Mouse (Mus musculus): ENCODE data around the gene Smarcd2.

Smarcd2 gene

GRCm38 (mm10) chr11:106276454-106276853 is 3.7 kb upstream of the Smarcd2 start, which contains the start of gene Tcam1:
Tcam1 (plus strand) TSS chr11:106276672.
- DNase-seq (ENCODE audit: low spot score in 2 of 2): peak; percentile 93 to 95

- peak in 1 of 2 experiments; percentile 61 for DNase-seq (ENCODE audit: low spot score in 2 of 2)
Measured at GRCm38 (mm10) chr11:106274971-106275411, 2.2 kb upstream of the Smarcd2 start.

- DNase-seq (ENCODE audit: low spot score in 2 of 2): no peak
Measured at GRCm38 (mm10) chr11:106274374-106274773, 1.6 kb upstream of the Smarcd2 start.

GRCm38 (mm10) chr11:106273811-106274210 is 1.0 kb upstream of the Smarcd2 start:
- DNase-seq (ENCODE audit: low spot score in 2 of 2): no peak

GRCm38 (mm10) chr11:106273311-106273684 is 526 bp upstream of the Smarcd2 start:
- DNase-seq (ENCODE audit: low spot score in 2 of 2): no peak

GRCm38 (mm10) chr11:106271794-106272643 is 753 bp downstream of the Smarcd2 start:
- peak in 1 of 2 experiments; percentile 49 for DNase-seq (ENCODE audit: low spot score in 2 of 2)

GRCm38 (mm10) chr11:106271131-106271793 is 1.5 kb downstream of the Smarcd2 start:
- no peak for DNase-seq (ENCODE audit: low spot score in 2 of 2)

- no peak for DNase-seq (ENCODE audit: low spot score in 2 of 2)
Measured at GRCm38 (mm10) chr11:106269060-106269431, 3.7 kb downstream of the Smarcd2 start.

GRCm38 (mm10) chr11:106268326-106269059 is 4.3 kb downstream of the Smarcd2 start:
- peak; percentile 86 to 94 for DNase-seq (ENCODE audit: low spot score in 2 of 2)

- no peak for DNase-seq (ENCODE audit: low spot score in 2 of 2)
Measured at GRCm38 (mm10) chr11:106267871-106268270, 4.9 kb downstream of the Smarcd2 start.

- DNase-seq (ENCODE audit: low spot score in 2 of 2): peak; percentile 68 to 86
Measured at GRCm38 (mm10) chr11:106267311-106267852, 5.4 kb downstream of the Smarcd2 start.

GRCm38 (mm10) chr11:106266431-106266830 is 6.3 kb downstream of the Smarcd2 start:
- DNase-seq (ENCODE audit: low spot score in 2 of 2): no peak

GRCm38 (mm10) chr11:106265570-106265969 is 7.2 kb downstream of the Smarcd2 start:
- DNase-seq (ENCODE audit: low spot score in 2 of 2): no peak

GRCm38 (mm10) chr11:106264988-106265387 is 7.8 kb downstream of the Smarcd2 start:
- DNase-seq (ENCODE audit: low spot score in 2 of 2): no peak

- no peak for DNase-seq (ENCODE audit: low spot score in 2 of 2)
Measured at GRCm38 (mm10) chr11:106263963-106264362, 8.8 kb downstream of the Smarcd2 start.

GRCm38 (mm10) chr11:106260826-106261450 is 11.8 kb downstream of the Smarcd2 start:
- no peak for DNase-seq (ENCODE audit: low spot score in 2 of 2)

- no peak for DNase-seq (ENCODE audit: low spot score in 2 of 2)
Measured at GRCm38 (mm10) chr11:106256775-106257174, 16.0 kb downstream of the Smarcd2 start.

GRCm38 (mm10) chr11:106255685-106256451 is 16.9 kb downstream of the Smarcd2 start, which contains the start of the genes Ftsj3 and Psmc5:
Ftsj3 (minus strand) TSS chr11:106256079.
Psmc5 (plus strand) TSS chr11:106256154.
- peak; percentile 98 for DNase-seq (ENCODE audit: low spot score in 2 of 2)

- DNase-seq (ENCODE audit: low spot score in 2 of 2): no peak
Measured at GRCm38 (mm10) chr11:106255174-106255573, 17.6 kb downstream of the Smarcd2 start.

- DNase-seq (ENCODE audit: low spot score in 2 of 2): no peak
Measured at GRCm38 (mm10) chr11:106254767-106255166, 18.0 kb downstream of the Smarcd2 start.

All from urinary bladder, postnatal 36 days (tissue).